Mouse (Mus musculus) G1E (cell line): ENCODE data around the gene Creb3l1.

ENCODE experiments used
- CTCF ChIP-seq: IDR thresholded peaks from 2 replicates; pipeline ENCODE4 v1.5.1; 2012; ENCODE audit warnings: low read depth, low read length, inconsistent platforms, mixed read lengths
- GATA1 ChIP-seq: IDR thresholded peaks from 2 replicates; pipeline ENCODE4 v1.6.1; 2012; ENCODE audit warnings: borderline replicate concordance, low read length, inconsistent platforms, mixed read lengths

DNA sequence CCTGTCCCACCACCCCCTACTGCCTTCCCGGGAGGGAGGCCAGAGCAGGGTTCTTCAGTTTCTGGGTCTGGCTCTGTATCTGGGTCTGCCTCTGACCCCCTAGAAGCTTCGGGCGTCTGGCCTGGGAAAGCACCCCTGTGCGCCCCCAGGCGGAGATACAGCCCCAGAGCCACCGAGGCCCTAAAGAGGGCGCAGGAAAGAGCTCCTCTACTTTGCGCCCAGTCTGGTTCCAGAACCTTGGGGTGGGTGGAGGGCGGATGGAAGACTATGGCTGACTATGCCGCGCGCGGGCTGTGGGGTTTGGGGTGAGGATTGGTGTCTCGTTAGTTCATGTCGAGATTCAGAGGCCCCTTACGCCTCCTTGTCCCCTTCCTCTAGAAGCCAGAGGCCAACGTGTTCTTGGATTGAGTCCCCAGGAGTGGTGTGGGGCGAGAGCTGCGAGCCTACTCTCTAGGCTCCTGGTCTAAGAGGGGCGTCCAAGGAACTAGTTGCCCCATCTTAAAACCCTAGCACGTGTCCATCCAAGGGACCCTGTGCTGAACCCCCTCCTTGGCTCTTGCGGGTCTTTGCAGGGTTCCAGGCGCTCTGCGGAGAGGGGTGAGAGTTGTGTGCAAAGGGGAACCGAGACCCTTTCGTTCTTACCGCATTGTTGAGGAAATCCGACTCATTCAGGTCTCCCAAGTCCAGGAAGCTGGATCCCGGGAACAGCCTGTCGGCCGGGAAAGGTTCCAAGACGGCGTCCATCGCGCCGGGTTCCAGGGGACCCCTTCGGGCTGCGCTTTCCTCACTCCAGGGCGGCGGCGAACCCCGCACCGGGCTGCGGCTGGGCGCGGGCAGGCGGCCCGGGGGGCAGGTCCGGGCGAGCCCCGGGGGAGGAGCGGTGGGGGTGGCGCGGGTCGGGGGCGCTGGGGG is 684 bp downstream of the Creb3l1 start:
- TF ChIP-seq CTCF (no peak), GATA1 (no peak)
